Mouse (Mus musculus) gastrocnemius, postnatal 25 days (tissue): Measurements from ENCODE around the gene P3h3. TPM values are rescaled to one million over a fixed set of nuclear protein-coding genes. Genes with fewer than 3 reads are reported as not detected.

ENCODE experiments used
- DNase-seq: peaks from one replicate; pipeline ENCODE4 v3.0.0; 2022
- total RNA-seq, 2 experiments: library from RNA; stranded (reverse); gene quantifications; 1 replicate in 1 of 2; 2 replicates in 1 of 2; pipeline ENCODE4 v1.2.3; 2021

P3h3 gene
- total RNA-seq, 2 experiments from 2014 or later: 8.2 to 9.3 TPM

DNA sequence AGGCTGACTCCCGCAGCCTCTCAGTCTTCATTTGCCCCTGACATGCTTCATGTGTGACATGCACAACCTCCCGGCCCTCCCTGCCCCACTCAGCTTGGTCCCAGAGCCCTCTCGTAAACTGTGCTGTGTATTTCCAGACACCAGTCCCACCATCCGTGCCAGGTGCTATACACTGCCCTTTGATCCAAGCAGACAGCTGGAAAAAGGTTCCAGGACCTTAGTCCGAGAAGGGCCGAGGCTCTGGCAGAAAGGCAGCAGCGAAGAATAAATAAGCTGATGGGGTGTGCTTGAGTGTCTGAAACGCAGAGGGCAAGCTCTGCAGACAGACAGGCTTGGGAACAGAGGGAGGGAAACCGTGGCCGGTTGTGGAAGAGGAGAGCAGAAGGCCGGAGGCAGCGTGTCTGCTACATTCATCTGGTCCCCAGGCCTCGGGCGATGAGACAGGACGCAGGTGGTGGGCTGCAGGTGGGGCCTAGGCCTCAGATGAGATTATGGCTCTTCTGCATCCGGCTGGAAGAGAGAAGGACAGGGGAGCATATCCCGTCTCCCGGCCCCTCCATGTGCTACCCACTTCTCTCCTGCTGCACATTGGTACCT, 8.3 kb upstream of the P3h3 start:
- DNase-seq: no peak

DNA sequence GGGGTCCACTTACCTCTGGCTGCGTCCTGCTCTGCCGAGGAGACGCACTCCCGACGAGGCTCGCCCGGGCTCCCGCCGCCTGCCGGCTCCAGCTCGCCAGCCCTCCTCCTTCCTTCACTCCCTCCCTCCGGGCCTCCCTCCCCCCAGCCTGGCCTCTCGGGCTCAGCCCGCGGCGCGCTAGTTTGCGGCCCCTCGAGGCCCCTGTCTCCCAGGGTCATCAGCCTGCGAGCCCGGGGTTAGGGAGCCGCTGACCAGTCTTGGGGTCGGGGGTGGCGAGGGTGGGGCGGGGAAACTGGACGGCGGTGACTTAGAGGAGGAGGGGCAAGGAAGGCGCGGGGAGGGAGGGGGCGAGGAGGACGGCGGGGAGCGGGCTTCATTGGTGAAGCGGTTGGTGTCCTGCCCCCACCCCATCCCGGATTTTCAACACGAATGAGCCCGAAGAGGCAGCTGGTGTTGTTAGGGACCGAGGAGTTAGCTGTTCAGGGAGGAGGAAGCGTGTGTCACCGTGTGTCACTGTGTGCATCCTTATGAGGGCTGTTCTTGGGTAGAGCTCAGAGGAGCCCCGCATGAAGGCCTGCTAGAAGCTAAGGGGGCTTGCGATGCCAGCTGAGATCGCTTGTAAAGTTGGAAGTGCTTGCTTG, 6.2 kb upstream of the P3h3 start, which contains the start of gene Gpr162:
Gpr162 (minus strand) TSS at position 326 of the 641 bp plus-strand sequence.
- DNase-seq: peak; percentile 56

DNA sequence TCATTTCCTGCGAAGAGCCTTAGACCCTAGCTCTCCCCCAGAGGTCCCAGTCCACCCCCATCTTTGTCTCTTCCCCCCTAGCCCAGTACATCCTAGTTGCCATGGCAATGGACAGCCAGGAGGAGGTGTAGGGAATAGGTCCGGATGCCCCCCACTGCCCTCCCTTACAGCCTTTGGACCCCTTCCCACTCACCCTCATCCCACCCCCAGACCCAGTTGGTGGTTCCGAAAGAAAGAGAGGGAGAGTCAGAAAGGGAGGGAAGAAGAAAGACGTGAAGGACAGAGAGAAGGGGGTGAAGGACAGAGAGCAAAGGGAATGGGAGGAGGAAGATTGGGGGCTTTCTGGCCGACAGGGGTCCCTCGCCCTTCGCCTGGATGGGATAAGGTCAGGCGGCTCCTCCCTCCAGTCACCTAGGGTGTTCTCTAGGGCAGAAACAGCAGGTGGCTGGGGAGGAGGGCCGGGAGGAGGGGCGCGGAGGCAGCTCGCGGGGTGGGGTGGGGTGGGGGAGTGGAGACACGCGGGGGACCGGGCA, 5.6 kb upstream of the P3h3 start:
- no peak for DNase-seq

DNA sequence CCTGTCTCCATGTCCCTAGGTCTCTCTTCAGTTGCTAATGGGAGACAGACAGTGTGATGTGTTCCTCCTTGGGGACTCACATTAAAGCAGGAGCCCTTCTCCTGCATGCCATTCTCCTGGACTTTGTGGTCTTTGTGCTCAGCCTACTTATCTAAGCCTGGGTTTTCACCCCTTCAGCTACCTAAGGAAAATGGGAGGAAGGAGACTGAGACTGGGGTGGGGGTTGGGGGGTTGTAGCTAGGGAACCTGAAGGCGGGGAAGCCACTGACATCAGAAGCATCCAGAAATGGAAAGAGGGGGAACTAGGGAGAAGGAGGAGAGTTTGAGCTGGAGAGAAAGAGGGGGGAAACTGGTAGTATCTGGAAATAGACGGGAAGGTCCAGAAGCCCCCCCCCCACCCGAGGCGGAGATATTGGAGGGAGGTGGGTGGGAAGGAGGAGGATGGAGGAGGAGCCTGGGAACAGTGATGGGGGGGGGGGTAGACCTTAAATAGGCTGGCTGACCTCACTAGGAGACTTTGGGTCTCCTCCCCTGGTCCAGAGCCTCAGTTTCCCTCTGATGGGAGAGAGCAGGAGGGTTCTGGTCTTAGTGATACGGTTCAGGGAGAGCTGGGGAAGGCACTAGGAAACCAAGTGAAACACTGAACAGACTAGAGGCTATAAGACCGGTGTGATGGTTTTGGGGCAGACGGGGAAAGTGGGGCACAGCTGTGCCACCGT, 5.0 kb upstream of the P3h3 start:
- DNase-seq: no peak

DNA sequence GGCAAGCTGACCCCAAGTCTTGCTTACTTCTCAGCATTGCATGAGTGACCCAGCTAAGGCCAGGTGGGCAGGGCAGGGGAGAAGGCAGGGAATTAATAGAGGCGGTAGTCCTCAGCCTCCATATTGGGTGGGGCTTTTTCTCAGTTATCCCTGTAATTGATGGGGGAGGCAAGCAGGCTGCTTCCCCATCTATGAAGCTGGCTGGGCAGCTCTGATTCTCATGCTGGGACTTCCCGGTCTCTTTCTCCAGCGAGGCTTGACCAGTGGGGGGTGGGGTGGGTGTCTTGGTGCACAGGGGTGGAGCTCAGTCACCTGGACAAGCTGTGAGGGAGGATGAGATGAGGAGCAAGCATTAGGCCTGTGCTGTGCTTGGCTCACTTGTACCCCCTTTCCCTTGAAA, 4.2 kb upstream of the P3h3 start:
- DNase-seq: no peak

DNA sequence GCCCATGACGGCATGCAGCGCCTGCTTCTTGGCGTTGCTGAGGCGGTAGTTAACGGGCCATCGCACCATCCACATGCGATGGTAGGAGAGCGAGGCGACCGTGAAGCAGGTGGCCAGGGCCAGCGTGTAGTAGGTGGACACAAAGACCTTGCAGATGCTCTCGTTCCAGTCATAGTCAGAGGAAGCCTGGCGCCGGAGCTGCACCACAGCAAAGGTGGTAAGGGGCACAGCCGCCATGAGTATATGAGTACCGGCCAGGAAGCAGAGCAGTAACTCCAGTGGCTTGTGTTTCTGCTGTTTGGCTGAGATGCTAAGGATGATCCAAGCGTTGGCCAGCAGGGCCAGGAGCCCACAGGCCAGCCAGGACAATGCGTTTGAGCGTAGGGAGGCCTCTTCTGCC, 3.7 kb upstream of the P3h3 start:
- DNase-seq: no peak

DNA sequence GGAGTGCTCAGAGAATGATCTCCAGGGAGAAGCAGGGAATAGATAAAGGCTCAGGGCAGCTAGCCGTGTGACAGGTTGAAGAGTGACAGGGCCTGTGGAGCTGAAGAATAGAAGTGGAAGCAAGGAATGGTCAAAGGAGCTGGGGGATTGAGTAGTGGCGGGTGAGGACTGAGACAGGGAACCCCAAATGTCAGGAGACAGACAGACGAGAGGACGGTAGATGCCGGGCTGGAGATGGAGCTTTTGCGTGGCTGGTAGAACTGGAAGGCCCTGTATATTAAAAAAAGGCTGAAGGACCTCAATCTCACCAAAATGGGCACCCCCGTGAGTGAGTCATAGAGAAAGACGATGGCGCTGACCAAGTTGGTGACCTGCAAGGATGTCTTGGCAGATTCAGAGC, 3.0 kb upstream of the P3h3 start:
- no peak for DNase-seq

DNA sequence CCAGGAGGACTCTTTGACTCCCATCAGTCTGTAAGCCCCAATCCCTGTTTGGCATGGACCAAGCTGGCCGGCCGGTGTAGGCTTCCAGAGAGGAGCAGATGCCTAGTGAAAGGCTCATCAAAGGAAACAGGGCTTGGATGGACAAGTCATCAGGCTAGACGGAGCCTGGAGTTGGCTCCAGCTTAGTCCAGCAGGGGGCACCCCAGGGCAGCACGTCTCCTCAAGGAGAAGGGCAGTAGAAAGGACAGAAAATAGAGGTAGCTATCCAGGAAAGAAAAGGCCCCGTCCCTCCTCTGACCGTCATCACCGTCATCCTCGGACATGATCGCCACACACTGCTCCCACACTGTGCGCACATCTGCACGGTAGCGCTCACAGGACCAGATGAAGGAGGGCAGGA, 2.2 kb upstream of the P3h3 start:
- peak; percentile 77 for DNase-seq

DNA sequence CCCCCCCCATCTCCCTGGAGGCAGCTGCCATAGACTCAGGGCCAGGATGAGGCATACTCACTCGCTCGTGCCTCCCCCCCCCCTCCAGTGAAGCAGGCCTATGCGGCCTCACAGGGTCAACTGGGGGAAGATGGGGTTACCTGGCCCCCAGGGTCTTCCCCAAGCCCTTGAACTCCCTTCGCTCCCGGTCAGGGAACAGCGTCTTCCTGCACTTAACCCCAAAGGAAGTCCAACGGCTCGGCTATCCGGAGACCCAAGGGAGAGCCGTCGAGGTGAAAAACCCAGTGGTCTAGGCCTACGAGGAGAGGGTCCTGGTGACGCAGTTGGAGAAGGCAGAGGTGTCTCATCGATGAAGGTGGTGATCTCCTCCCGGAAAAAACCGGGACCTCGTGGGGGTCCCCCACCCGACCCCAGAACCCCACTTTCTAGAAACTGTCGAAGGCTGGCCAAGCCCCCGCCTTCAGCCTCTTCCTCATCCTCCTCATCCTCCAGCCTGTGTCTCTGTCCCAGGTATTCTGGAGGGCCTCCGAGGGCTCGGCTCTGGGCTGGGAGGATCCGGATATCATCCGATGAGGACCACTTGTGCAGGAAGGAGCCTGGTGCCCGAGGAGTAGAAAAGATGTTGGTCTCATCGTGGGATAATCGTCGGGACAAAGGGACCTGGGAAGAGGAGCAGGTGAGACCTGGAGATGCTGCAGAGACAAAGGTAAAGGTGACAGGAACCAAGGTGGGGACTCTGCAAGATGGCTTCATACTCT, 1.2 kb upstream of the P3h3 start:
- no peak for DNase-seq

DNA sequence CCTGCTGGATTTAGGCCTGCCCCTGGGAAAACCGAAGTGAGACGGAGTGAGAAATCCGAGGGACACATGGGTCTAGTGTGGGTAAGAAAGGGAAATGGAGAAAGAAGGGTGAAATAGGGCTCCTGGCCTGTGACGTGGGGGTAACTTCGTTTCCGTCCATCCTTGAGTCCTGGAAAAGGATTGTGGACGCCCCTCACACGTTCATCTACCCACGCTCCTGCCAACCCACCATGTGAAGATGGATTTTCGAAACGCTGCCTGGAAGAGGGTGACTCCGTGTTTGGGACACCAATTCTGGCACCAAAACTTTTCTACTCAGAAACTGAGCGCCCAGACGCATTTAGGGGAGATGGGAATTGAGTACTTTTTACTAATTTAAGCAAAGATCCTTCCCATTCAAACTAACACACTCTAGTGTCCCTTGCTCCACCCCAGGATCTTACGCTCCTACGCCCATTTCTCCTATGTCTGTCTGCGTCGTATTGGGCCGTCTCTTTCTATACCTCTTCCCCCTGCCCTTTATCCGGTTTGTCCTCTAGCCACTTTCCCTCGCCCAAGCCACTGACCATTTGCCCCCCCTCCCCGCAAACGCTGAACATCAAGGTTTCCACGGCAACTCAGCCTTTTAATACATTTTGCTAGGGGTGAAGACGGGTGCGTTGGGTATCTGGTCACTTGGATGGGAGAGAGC, 433 bp upstream of the P3h3 start:
- no peak for DNase-seq

DNA sequence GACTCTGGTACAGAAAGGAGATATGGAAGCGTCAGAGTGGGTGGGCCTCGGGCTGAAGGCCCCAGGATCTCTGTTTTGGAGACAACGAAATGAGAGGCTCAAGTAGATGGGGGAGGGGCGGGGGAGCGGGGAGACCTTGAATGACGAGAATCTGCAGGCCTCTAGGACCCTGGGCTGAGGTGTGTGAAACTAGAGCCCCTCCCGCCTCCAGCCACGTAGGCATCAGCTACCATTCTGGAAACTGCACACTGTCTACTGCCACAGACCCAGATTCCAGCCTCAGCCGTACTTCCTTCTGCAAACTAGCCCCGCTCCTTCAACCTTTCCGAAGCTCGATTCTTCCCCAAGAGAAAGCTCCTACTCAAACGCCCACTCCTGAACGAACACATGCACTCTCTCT, 1.2 kb downstream of the P3h3 start:
- DNase-seq: no peak

DNA sequence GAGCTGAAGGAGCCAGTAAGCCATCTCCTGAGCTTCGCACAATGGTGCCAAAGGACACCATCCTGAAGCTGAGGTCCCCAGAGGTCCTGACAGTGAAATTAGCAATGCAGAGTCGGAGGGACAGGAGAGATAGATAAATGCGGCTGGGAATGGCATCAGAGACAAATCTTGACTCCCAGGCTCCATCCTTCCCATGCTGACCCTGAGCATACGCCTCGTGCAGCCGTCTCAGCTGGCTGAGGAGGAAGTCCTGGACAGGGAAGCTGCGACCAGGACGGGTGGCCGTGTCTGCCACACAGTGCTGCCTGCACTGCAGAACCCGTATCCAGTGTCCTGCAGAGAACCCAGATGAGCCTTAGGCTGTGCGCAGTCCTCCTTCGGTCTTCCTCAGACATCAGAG, 2.9 kb downstream of the P3h3 start:
- DNase-seq: no peak

DNA sequence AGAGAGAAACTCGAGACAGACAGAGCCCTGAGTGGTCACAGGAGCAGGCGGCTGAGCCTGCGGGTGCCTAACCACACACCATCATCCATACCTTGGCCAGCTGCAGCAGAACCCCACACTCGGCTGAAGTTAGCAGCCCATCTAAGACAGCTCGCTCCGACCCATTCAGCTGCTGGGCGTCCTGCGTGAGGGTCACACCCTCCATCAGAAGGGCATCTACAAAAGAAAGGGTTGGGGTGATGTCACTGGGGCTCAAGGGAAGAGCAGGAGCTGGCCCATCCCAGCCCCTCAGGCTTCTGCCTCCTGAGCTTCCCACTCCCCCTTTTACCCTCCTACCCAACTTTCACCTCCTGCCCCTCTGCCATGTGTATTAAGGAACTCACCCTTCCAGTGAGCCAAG, 7.0 kb downstream of the P3h3 start:
- no peak for DNase-seq

DNA sequence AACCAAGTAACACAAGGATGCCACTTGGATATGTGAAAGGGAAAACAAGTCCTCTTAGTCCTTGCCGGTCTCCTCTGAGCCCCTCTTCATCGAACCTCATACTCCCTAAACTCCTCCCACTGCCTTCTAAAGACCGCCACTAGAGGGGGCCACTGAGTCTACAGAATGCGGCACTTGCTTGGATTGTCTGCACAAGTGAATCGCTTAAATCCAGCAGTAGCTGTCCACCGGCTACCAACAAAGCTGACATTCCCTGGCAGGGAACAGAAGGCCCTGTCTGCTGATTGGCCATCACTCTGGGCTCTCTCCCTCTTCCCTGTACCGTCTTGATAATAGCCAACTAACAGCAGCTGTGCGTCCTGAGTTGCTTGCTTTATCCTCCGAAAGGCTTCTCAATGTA, 10.2 kb downstream of the P3h3 start:
- DNase-seq: peak; percentile 81

DNA sequence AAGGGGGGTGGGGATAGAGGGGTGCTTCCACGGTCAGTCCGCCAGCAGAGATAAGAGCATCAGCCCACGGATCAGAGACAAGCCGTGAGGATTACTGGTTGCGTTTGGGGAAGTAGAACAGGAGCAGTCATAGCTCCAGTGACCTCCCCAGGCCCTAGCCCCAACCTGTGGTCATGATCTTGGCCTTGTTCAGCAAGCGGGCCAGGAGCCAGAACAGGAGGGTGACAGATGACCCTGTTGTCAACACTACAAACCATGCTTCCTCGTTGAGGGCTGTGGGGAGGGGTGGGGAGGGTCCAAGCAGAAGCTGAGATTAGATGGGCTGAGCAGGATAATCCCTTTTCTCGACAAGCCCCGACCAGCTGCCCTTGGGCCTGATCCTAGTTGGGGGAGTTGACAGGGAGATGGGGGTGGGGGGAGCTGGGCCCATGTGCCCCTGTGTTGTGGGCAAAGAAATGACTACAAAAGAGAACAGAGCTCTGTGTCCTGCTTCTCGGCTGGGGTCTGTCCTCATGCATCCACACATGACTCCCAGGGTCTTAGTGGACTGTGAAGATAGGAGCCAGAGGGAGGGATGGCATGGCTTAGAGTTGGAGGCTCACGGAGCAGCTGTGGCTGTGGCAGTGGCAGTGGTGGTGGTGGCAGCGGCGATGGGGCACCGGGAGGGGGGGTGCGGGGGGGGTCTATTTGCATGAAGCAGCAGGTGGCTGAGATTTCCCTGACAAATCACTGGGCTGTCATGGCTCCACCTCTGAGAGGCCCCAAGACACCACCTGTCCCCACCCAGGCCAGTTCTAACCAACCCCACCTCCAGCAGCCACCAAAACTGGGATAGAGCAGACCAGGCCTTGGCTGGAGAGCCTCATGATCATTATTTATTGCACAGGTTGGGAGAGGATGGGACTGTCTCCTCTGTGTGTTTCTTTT, 17.0 kb downstream of the P3h3 start, which contains the start of gene Gnb3:
Gnb3 (minus strand) TSS at position 35 of the 927 bp plus-strand sequence.
- DNase-seq: no peak

DNA sequence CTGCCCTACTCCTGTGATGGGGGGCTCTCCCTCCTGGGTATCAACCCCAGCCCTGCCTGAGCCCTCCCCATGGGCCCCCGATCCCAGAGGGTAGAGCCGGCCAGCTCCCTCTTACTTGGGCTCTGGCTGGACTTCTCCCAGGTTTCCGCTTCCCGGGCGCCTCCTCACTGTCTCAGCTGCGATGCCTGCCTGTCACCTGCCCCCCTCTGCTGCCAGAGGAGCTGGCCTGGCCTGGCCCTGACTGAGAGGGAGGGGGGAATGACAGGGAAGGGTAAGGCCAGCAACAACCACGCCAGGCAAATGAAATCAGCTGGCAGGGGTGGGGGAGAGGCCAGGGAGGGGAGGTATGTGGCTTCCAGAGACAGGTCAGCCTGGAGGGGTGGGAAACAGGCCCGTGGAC, 17.7 kb downstream of the P3h3 start:
- peak; percentile 59 for DNase-seq

DNA sequence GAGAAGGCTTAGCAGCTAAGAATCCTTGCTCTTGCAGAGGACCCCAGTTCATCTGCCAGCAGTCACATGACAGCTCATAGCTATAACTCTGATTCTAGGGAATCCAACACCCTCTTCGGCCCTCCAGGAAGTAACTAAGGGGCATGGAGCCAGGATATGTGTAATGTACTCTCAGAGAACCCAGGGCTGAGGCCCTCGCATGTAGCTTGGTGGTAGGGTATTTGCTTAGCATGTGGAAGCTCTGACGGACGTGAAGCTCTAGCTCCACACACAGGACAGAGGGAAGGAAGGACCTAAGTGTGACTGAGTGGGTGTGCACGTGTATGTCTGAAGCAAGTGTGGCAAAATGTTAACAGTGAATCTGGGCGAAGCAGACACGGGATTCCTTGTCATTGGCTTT, 21.1 kb downstream of the P3h3 start:
- no peak for DNase-seq

DNA sequence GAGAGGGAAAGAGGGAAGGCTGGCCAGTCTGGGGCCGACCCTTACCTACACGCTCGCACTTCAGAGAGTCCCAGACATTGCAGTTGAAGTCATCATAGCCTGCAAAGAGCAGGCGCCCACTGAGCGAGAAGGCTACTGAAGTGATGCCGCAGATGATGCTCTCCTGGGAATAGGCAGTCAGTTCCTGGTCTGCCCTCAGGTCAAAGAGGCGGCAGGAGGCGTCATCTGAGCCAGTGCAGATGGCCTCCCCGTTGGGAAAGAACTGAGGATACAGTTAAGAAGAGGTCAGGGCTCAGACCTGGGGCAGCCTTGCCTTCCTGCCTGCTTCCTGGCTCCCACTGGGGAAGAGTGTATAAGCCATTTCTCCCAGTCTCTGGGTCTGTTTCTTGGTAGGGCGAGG, 22.0 kb downstream of the P3h3 start:
- no peak for DNase-seq

DNA sequence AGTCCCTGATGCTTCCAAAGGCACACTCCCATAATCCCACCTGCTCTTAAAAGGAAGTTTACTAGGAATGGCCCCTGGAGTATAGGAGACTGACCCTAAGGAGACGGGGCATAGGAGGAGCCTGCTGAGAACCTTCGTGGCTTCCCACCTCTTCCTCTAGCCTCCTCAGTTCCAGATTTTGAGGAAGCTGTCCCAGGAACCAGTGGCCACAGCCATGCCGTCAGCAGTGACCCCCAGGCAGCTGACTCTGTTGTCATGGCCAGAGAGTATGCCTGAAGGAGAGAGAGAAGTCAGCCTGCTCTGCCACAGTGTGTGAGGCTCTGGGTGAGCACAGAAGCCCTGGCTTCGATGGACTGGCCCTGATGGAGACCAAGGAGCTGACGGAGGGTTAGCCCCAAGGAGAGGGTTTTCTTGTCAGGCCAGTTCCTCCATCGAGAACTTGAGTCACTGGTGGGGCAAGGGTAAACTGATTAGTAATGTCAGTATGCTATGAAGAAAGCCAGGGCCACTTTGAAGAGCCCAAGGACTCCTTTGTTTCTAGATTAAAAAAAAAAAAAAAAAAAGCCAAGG, 23.0 kb downstream of the P3h3 start:
- no peak for DNase-seq

DNA sequence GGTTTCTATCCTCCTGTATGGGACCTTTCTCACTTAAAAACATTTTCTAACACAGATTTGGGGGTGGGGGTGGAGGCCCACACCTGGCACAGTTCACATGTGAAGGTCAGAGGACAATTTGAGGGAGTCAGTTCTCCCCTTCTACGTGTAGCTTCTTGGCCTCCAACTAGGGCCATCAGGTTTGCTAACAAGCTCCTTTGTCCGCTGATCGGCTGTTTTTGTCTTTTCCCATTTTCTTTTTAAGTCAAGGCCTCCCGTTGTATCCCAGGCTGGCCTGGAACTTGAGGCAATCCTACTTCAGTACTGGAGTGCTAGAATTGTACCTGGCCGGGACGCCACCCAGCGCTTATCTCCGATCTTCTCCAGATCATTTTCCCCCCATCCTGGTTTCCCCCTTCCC, 25.9 kb downstream of the P3h3 start:
- no peak for DNase-seq
